Mouse (Mus musculus) layer of hippocampus, adult 11-12 months (tissue): ENCODE results near the gene Ptchd4.

Experiments used
- DNase-seq: peaks from one replicate; pipeline ENCODE4 v3.0.0; 2022; ENCODE audit warnings: low spot score

Gene Ptchd4

DNA sequence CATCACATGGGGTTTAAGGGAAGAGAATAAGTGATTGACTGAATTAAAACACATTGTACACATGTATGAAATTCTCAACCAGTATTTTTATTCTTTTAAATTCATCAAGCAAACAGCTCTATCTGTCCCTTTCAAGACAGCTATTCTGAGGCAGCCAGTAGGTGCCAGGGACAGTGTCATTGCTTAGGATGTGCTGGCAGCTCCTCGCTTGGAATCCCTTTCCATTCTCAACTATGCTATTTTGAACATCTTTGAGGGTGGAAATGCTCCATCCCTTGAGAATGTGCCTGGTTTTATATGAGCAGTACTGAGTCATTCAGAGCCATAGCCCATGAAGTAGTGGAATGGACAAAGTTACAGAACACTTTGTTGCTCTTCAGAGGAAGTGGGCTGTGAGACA lies 112.2 kb downstream of the Ptchd4 start:
- DNase-seq: no peak

DNA sequence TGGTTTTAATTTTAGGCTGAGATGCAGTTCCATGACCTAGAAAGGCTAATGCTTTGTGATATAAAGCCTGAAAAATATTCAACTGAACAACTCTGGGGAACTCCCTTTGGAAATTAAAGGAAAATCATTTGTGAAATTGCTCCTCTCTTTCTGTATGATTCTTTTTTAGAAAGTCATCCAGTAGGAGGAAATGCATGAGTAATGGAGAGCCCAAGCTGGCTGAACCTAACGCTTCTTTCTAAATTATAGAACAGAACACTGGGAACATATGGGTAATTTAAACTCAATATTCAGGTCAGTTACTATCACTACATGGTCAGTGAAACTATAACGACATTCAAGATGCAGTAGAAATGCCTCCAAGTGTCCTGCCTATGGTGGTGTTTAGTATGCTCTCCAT lies 114.6 kb downstream of the Ptchd4 start:
- no peak for DNase-seq

DNA sequence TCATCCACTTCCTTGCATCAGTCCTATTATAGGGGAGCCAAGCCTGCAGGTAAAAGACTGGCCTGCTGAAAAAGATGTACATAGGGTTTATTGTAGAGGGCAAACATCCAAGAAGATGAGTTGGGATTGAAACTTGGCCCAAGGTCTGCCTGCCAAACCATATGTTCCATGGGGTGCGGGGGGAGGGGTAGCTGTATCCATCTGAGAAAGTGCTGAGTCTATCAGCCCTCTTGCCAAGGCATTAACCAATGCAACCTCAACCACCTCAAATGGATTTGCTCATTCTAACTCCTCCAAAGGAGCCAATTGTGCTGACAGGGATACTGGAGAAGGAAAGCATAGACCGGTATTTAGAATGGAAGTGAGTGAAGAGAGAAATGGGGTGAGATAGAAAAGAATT lies 136.5 kb downstream of the Ptchd4 start:
- no peak for DNase-seq

DNA sequence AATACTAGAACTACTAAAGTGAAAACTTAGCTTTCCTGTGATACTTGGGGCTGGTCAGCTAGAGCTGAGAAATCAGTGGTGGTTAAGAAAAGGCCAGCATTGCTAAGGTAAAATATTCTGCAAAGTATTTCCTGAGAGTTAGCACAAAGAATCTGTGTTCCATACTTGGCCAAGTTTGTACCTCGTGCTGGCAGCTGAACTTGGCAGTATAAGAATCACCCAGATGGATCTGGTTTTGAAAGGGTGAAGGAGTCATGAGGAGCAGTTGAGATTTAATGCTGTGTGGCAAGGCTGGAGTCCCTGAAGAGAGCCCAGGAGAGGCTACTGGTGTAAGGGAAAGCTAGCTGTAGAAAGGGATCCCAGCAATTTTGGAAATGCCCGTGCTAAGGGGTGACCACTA lies 140.7 kb downstream of the Ptchd4 start:
- no peak for DNase-seq

DNA sequence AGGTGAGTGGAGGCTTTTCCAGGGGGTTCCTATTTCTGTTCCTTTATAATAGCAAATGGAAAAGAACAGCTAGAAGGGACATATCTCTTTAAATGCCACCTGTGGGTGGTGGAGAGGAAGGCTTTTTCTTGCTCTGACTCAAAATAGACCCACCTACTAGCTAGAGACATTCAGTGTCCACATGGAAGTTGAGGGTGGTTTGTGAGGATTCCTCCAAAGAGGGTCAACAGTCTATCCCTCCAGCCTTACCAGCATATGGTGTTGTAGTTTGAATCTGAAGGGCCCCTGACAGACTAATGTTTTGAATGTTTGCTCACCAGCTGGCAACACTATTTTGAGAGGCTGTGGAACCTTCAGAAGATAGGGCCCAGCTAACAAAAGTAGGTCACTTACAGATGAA lies 147.0 kb downstream of the Ptchd4 start:
- DNase-seq: no peak

DNA sequence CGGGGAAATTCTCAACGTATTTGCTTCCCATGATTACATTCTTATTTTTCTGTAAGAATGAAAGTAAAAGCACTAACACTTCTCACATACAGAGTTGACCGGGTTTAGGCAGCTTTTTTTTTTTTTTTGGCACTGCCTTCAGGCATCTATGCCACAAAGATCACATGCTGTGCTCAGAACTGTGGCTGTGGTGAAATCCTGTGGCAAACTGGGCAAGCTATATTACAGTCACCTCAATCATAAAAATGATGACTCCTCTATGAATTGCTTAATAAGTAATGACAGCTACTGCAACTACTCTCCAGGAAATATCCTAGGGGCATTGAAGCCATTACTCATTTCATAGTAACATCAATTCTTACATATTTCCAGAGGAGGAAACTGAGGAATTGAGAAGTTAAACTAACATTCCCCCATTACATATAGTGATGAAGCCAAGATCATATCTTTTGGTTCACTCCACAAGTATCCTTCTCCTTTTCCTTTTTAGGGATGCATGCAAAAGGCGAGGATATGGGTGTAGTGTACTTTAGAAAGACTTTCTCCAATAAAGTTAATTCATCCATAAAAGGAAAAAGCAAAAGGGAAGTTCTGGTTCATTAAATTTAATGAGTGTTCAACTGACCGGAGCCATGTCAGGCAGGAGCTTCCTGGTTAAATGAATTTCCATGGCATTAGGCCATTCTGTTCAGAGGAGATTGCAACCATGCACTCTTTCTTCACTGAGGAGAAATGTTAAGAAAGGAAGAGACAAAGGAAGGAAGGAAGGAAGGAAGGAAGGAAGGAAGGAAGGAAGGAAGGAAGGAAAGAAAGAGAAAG lies 164.6 kb downstream of the Ptchd4 start:
- no peak for DNase-seq

DNA sequence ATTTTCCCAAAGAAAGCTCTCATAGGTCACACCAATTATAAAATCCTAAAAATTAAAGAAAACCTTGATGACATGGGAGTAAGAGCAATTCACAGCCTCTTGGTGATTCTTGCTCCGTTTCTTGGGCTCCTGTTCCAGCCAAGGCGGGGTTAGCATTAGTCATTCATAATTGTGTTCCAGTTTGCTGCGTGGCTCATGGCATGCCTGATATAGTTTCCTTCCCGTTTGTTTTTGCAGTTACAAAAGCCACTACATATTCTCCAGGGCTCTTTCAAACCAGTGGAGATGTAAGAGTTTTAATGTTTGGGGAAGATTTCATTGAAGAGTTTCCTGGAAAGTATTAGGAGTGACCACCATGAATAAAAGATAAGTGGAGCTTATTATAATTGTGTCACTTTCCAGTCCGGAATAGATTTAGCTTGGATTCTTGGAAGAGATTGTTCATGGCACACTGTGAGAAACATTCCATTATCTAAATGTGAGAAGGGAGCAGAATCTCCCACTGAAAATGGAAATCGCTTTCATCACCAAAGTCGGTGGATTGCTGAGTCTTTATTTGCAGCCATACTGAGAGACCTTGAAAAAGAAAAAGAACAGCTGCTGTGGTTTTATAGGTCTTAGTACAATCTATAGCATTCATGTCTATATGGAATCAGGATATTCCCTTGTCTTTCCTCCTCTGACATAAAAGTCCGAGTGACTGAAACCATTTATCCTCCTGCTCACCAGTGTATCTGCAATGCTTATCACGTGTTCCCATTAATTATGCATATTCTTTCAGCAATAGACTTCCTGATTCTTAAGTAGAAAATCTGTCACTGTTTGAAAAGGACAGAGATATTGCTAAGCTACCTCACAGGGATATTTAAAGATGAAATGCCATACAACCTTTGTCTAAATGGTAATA lies 193.9 kb downstream of the Ptchd4 start:
- no peak for DNase-seq

DNA sequence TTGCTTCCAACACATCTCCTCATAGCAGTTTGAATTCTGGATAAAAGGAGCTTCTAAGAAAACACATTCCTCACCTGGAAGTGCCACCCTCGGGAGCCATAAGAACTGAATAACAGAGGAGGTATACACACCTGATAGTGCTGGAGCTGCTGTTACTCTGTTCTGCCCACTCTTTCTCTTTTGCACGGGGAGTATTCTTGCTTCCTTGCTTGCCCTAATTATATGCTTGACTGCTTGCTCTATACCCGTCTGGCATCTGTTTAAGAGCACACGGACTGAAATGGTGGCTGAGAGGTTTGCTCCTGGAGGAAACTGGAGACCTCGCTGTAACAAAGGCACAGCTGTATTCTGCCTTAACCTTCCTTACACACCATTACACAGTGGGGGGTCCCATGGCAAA lies 214.4 kb downstream of the Ptchd4 start:
- no peak for DNase-seq

DNA sequence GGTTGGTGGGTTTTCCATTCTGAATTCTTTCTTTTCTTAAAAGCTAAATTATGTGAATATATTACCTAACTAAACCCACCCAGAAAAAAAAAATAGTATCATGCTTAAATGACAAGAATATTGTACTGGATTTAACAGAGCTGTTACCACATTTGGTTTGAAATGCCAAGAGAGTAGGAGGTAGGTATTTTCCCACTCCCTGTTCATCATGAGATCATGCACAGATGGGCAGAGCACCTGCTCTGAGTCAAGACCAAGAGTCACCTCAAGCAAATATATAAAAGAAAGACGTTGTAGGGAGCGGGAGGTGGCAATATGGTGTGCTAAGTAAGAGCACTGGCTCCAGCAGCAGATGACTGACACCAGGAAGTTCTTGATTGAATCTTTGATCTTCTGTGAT lies 233.8 kb downstream of the Ptchd4 start:
- peak; percentile 39 for DNase-seq
